Mouse (Mus musculus): ENCODE measurements around the gene Odf3b. TPM values are rescaled to one million over a fixed set of nuclear protein-coding genes. Genes with fewer than 3 reads are reported as not detected.

Odf3b gene
- total and polyA plus RNA-seq, 2 experiments from 2014 or later, result 5.0 to 9.9 TPM

- peaks cover 11% of the 10 kb centered on the region for H3K27me3 ChIP-seq (ENCODE audit: insufficient read depth, low read length)
- ATAC-seq, result no peak
- peaks cover 3% of the 10 kb centered on the region; the same call in 1 of the 2 replicates for H3K4me1 ChIP-seq (ENCODE audit: insufficient read depth)
- H3K36me3 ChIP-seq (ENCODE audit: insufficient read depth), result peaks cover 53% of the 10 kb centered on the region
- 84% methylated on average over 13 of the region's 13 CpGs for WGBS
- H3K9ac ChIP-seq, result no peak overlapping the region
- no peak overlapping the region for H3K4me3 ChIP-seq (ENCODE audit: low read depth, low read length)
- DNase-seq, result no peak
- no peak overlapping the region for H3K4me2 ChIP-seq (ENCODE audit: low read depth)
- H3K9me3 ChIP-seq (ENCODE audit: low read length), result no peaks in the 10 kb centered on the region
- no peak overlapping the region for H3K27ac ChIP-seq (ENCODE audit: low read depth, low read length)
- TF ChIP-seq CTCF (IDR thresholded peaks at IDR 0.05; ENCODE audit: low read depth), result no peak
These were observed 7.0 kb downstream of the Odf3b start for GRCm38 (mm10) chr15:89372068-89372467.

DNA sequence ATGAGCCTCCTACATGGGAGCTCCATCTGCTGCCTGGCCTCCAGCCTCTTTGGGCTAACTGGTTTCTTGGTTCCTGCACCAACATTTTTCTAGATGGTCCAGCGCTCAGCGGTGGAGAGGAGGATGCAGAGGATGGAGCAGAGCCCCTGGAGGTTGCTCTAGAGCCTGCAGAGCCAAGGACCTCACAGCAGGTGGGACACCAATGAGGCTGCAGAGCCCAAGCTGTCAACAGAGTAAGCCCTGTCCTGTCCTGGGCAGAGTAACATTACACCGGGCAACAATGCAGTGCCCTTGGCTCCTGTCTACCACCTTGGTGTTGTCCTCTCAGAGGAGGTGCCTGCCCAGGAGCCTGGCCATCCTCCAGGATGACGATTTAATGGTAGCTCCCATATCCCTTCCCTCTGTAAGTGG, 13.9 kb downstream of the Odf3b start:
- no peak for TF ChIP-seq CTCF (IDR thresholded peaks at IDR 0.05; ENCODE audit: low read depth)
- 91% methylated on average over 4 of the region's 4 CpGs for WGBS
- H3K4me2 ChIP-seq (ENCODE audit: low read depth), result no peak overlapping the region
- H3K9ac ChIP-seq, result no peak overlapping the region
- no peaks in the 10 kb centered on the region for H3K4me1 ChIP-seq (ENCODE audit: insufficient read depth)
- ATAC-seq (no peak), DNase-seq (no peak)
- no peaks in the 10 kb centered on the region for H3K9me3 ChIP-seq (ENCODE audit: low read length)
- H3K27me3 ChIP-seq (ENCODE audit: insufficient read depth, low read length), result no peaks in the 10 kb centered on the region
- H3K27ac ChIP-seq (ENCODE audit: low read depth, low read length), result no peak overlapping the region
- peaks cover 92% of the 10 kb centered on the region for H3K36me3 ChIP-seq (ENCODE audit: insufficient read depth)
- H3K4me3 ChIP-seq (ENCODE audit: low read depth, low read length), result no peak overlapping the region

DNA sequence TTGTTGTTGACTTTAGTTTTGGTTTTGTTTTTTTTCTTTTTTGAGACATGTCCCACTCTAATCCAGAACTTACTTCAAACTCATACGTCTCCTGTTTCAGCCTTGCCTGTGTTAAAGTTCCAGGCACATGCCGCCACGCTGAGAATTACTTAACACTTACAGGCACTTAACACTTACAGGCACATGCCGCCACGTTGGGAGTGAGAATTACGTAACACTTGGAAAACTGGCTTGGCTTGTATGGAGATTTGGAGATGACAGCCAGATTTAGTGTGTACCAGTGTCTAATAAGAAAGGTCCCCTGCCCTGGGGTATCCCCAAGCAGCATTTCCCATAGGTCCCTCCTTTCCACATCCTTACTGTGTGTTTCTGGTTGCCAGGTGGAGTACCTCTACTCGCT, 16.0 kb downstream of the Odf3b start:
- H3K36me3 ChIP-seq (ENCODE audit: insufficient read depth), result peaks cover 74% of the 10 kb centered on the region

GRCm38 (mm10) chr15:89358784-89359183, 20.3 kb downstream of the Odf3b start:
- Histone ChIP-seq H3K4me1 (ENCODE audit: insufficient read depth) (peaks cover 16% of the 10 kb centered on the region), H3K36me3 (ENCODE audit: insufficient read depth) (peaks cover 33% of the 10 kb centered on the region), H3K4me2 (ENCODE audit: low read depth) (no peak overlapping the region), H3K27me3 (ENCODE audit: insufficient read depth, low read length) (no peaks in the 10 kb centered on the region), H3K4me3 (ENCODE audit: low read depth, low read length) (no peak overlapping the region), H3K9ac (no peak overlapping the region), H3K27ac (ENCODE audit: low read depth, low read length) (no peak overlapping the region), H3K9me3 (ENCODE audit: low read length) (no peaks in the 10 kb centered on the region)
- DNase-seq (no peak), ATAC-seq (no peak)
- WGBS, result 86% methylated on average over 3 of the region's 3 CpGs
- no peak for TF ChIP-seq CTCF (IDR thresholded peaks at IDR 0.05; ENCODE audit: low read depth)

More for the DNA sequence above, 16.0 kb downstream of the Odf3b start:
- H3K4me1 ChIP-seq (ENCODE audit: insufficient read depth), result no peaks in the 10 kb centered on the region
- WGBS, result 90% methylated on average over 7 of the region's 7 CpGs
- TF ChIP-seq CTCF (IDR thresholded peaks at IDR 0.05; ENCODE audit: low read depth), result no peak
- no peak for ATAC-seq
- H3K4me3 ChIP-seq (ENCODE audit: low read depth, low read length), result no peak overlapping the region
- no peak overlapping the region for H3K4me2 ChIP-seq (ENCODE audit: low read depth)
- no peak overlapping the region for H3K27ac ChIP-seq (ENCODE audit: low read depth, low read length)
- no peaks in the 10 kb centered on the region for H3K27me3 ChIP-seq (ENCODE audit: insufficient read depth, low read length)
- no peak overlapping the region for H3K9ac ChIP-seq
- H3K9me3 ChIP-seq (ENCODE audit: low read length), result no peaks in the 10 kb centered on the region
- DNase-seq, result no peak

GRCm38 (mm10) chr15:89356372-89356771, 22.7 kb downstream of the Odf3b start:
- H3K4me2 ChIP-seq (ENCODE audit: low read depth), result peak overlapping the region; percentile 87
- no peak for TF ChIP-seq CTCF (IDR thresholded peaks at IDR 0.05; ENCODE audit: low read depth)
- 0% methylated on average over 15 of the region's 15 CpGs for WGBS
- ATAC-seq (peak; percentile 77), DNase-seq (peak; percentile 85)
- no peaks in the 10 kb centered on the region for H3K27me3 ChIP-seq (ENCODE audit: insufficient read depth, low read length)
- H3K4me1 ChIP-seq (ENCODE audit: insufficient read depth), result peaks cover 16% of the 10 kb centered on the region
- H3K27ac ChIP-seq (ENCODE audit: low read depth, low read length), result peak overlapping the region; percentile 91
- peaks cover 31% of the 10 kb centered on the region for H3K36me3 ChIP-seq (ENCODE audit: insufficient read depth)
- peak overlapping the region; percentile 78 for H3K9ac ChIP-seq
- H3K4me3 ChIP-seq (ENCODE audit: low read depth, low read length), result peak overlapping the region; percentile 82
- H3K9me3 ChIP-seq (ENCODE audit: low read length), result no peaks in the 10 kb centered on the region

DNA sequence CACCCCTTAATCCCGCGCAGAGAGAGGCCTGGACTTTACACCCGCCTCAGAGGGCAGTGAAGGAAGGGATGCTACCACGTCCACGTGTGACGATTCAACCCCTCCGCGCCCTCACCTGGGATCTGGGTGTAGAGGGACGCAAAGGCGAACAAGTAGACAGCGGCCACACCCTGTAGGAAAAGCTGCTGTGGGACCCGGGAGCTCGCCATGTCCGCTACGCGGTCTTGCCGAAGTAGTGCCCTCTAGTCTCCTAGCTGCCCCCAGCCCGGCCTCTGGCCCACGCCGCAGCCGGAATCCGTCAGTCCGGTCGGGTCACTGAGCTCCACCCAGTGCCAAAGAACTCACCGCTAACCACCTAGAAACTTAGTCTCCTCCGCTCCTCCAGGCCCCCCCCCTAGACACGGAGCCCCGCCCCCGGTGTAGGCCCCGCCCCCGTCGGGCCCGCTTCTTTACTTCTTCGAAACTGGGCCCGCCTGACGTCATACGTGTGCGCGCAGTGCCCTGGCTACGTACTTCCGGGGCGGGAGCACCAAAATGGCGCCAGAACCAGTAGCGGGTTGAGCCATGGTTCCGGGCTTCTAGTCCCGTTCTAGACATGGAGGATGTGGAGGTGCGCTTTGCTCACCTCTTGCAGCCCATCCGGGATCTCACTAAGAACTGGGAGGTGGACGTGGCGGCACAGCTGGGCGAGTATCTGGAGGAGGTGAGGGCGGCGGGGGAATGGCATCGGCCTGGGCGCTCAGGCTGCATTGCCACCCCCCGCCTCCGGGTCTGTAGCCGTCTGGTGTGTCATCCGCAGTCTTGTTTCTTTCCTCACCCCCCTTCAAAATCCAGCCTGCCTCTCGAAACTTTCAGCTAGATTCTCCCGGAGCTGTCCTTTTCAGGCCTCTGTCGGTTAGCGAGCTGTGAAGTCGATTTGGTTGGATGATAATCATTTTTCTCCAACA, 23.6 kb downstream of the Odf3b start, which contains the start of the genes Lmf2 and Ncaph2:
TSS of gene Lmf2 (minus strand) at position 419 of the 947 bp plus-strand sequence.
TSS of gene Ncaph2 (plus strand) at position 479 of the 947 bp plus-strand sequence.
- no peaks in the 10 kb centered on the region for H3K9me3 ChIP-seq (ENCODE audit: low read length)
- peak within 1 kb of the TSS; percentile 87 for H3K4me2 ChIP-seq (ENCODE audit: low read depth)
- DNase-seq, result peak; percentile 98
- H3K27ac ChIP-seq (ENCODE audit: low read depth, low read length), result peak within 1 kb of the TSS; percentile 91
- peak within 1 kb of the TSS; percentile 78 for H3K9ac ChIP-seq
- peak within 1 kb of the TSS; percentile 82 for H3K4me3 ChIP-seq (ENCODE audit: low read depth, low read length)
- TF ChIP-seq CTCF (IDR thresholded peaks at IDR 0.05; ENCODE audit: low read depth), result 0 out of 2 replicates have a peak, but pooled peaks have one; percentile 5
- peaks cover 16% of the 10 kb centered on the region for H3K4me1 ChIP-seq (ENCODE audit: insufficient read depth)
- peak; percentile 96 for ATAC-seq
- WGBS, result 1% methylated on average over 64 of the region's 64 CpGs
- no peaks in the 10 kb centered on the region for H3K27me3 ChIP-seq (ENCODE audit: insufficient read depth, low read length)
- H3K36me3 ChIP-seq (ENCODE audit: insufficient read depth), result peaks cover 34% of the 10 kb centered on the region

- Histone ChIP-seq H3K4me2 (ENCODE audit: low read depth) (peak overlapping the region; percentile 87), H3K9me3 (ENCODE audit: low read length) (no peaks in the 10 kb centered on the region), H3K4me1 (ENCODE audit: insufficient read depth) (peaks cover 16% of the 10 kb centered on the region), H3K9ac (peak overlapping the region; percentile 78), H3K36me3 (ENCODE audit: insufficient read depth) (peaks cover 34% of the 10 kb centered on the region), H3K27ac (ENCODE audit: low read depth, low read length) (no peak overlapping the region), H3K4me3 (ENCODE audit: low read depth, low read length) (peak overlapping the region; percentile 82; the same call in 1 of the 2 replicates), H3K27me3 (ENCODE audit: insufficient read depth, low read length) (no peaks in the 10 kb centered on the region)
- no peak for ATAC-seq
- no peak for TF ChIP-seq CTCF (IDR thresholded peaks at IDR 0.05; ENCODE audit: low read depth)
- no peak for DNase-seq
- 84% methylated on average over 7 of the region's 7 CpGs for WGBS
These were observed 24.6 kb downstream of the Odf3b start for GRCm38 (mm10) chr15:89354455-89354854.

Data from forebrain, postnatal 0 days (tissue).